Mouse (Mus musculus) intestine, postnatal 0 days (tissue): ENCODE measurements around the gene Leng8. TPM values are rescaled to one million over a fixed set of nuclear protein-coding genes. Genes with fewer than 3 reads are reported as not detected.
A peak's percentile ranks its signal among the peaks of the same experiment; 100 is the strongest.
"Not testable (repeated sequence)": the region's sequence is repeated elsewhere in the genome, so short reads cannot be mapped to it uniquely, and the experiment has no call there.

Source experiments
- ATAC-seq: fragments of 200-750 bp; cut with Nextera tagmentation; 2 replicates; pipeline ENCODE4 v1.8.0; 2017; ENCODE audit warnings: mild to moderate bottlenecking, moderate TSS enrichment, moderate library complexity
- H3K27ac ChIP-seq: fragments of 300-500 bp; sonication (generic); 2 replicates; pipeline ENCODE4 v1.5.1; 2014; ENCODE audit warnings: mild to moderate bottlenecking, low read depth, low read length, moderate library complexity
- H3K27me3 ChIP-seq: fragments of 300-500 bp; sonication (generic); replicated peaks from 2 replicates; pipeline ENCODE4 v1.6.1; 2014; ENCODE audit warnings: low read length, mixed read lengths; ENCODE audit not compliant: control insufficient read depth, insufficient read depth
- H3K36me3 ChIP-seq: fragments of 300-500 bp; sonication (generic); 2 replicates; pipeline ENCODE4 v1.6.1; 2014; ENCODE audit warnings: mild to moderate bottlenecking, moderate library complexity; ENCODE audit not compliant: control insufficient read depth, insufficient read depth
- H3K4me1 ChIP-seq: fragments of 300-500 bp; sonication (generic); replicated peaks from 2 replicates; pipeline ENCODE4 v1.6.1; 2014; ENCODE audit warnings: antibody characterized with exemption, low read length, mixed read lengths; ENCODE audit not compliant: control insufficient read depth, insufficient read depth
- H3K4me2 ChIP-seq: fragments of 300-500 bp; sonication (generic); replicated peaks from 2 replicates; pipeline ENCODE4 v1.6.1; 2014; ENCODE audit warnings: low read depth, mild to moderate bottlenecking, moderate library complexity
- H3K4me3 ChIP-seq: fragments of 300-500 bp; sonication (generic); 2 replicates; pipeline ENCODE4 v1.5.1; 2014; ENCODE audit warnings: low read depth, low read length
- H3K9ac ChIP-seq: fragments of 300-500 bp; sonication (generic); 2 replicates; pipeline ENCODE4 v1.6.1; 2014; ENCODE audit warnings: mild to moderate bottlenecking, low read depth, low read length
- H3K9me3 ChIP-seq: fragments of 300-500 bp; sonication (generic); 2 replicates; pipeline ENCODE4 v1.6.1; 2016; ENCODE audit warnings: mixed run types; ENCODE audit not compliant: control insufficient read depth
- CTCF ChIP-seq: sonication (generic); IDR thresholded peaks from 2 replicates; pipeline ENCODE4 v1.5.1; 2016; ENCODE audit warnings: low read depth, mild to moderate bottlenecking, control low read depth, antibody characterized with exemption, moderate library complexity
- WGBS: fragments of 180-500 bp; shearing (Covaris S2); extraction: QIAGEN DNeasy Blood & Tissue Kit; methylation state at CpG from one replicate; pipeline ENCODE4 v1.1.7; 2014; 5-methylcytosine and 5-hydroxymethylcytosine counted together
- polyA plus RNA-seq: library from polyadenylated mRNA; unstranded; fragments of >200 nt; fragmentation: Nextera tagmentation; extraction: Ambion mirVana; gene quantifications from 2 replicates; pipeline ENCODE4 v1.2.1, GENCODE M21; 2015

Leng8 gene
- polyA plus RNA-seq, 1 experiment from 2014 or later: 13.8 TPM

GRCm38 (mm10) chr7:4161596-4161995, 24.8 kb downstream of the Leng8 start:
- ATAC-seq, H3K9ac ChIP-seq, H3K36me3 ChIP-seq, H3K4me2 ChIP-seq, H3K4me3 ChIP-seq, H3K27ac ChIP-seq, H3K27me3 ChIP-seq, H3K9me3 ChIP-seq, H3K4me1 ChIP-seq: not testable (repeated sequence)
- 96% methylated on average over 4 of the region's 4 CpGs for WGBS
- peak; percentile 33; the same call in 1 of the 2 replicates for TF ChIP-seq CTCF

- Histone ChIP-seq H3K36me3 (no peaks in the 10 kb centered on the region), H3K27me3 (no peaks in the 10 kb centered on the region), H3K9me3 (no peaks in the 10 kb centered on the region), H3K4me3 (peak overlapping the region; percentile 71), H3K4me2 (peak overlapping the region; percentile 77), H3K4me1 (no peaks in the 10 kb centered on the region; the same call in 1 of the 2 replicates), H3K9ac (peak overlapping the region; percentile 72), H3K27ac (peak overlapping the region; percentile 96)
- ATAC-seq: peak; percentile 55
- TF ChIP-seq CTCF: no peak
- WGBS: under 1% methylated on average over 11 of the region's 11 CpGs
These were observed 26.8 kb downstream of the Leng8 start for GRCm38 (mm10) chr7:4163571-4164072.

GRCm38 (mm10) chr7:4164090-4164910, 27.5 kb downstream of the Leng8 start, which contains the start of gene Cdc42ep5:
Cdc42ep5 (minus strand) TSS chr7:4164860.
- WGBS: under 1% methylated on average over 19 of the region's 20 CpGs
- peak within 1 kb of the TSS; percentile 72 for H3K9ac ChIP-seq
- no peaks in the 10 kb centered on the region; the same call in 1 of the 2 replicates for H3K4me1 ChIP-seq
- H3K4me2 ChIP-seq: peak within 1 kb of the TSS; percentile 77
- peak within 1 kb of the TSS; percentile 96 for H3K27ac ChIP-seq
- no peak for TF ChIP-seq CTCF
- H3K27me3 ChIP-seq: no peaks in the 10 kb centered on the region
- no peaks in the 10 kb centered on the region for H3K36me3 ChIP-seq
- peak within 1 kb of the TSS; percentile 71 for H3K4me3 ChIP-seq
- no peaks in the 10 kb centered on the region for H3K9me3 ChIP-seq
- ATAC-seq: peak; percentile 69

- no peaks in the 10 kb centered on the region for H3K36me3 ChIP-seq
- H3K4me1 ChIP-seq: no peaks in the 10 kb centered on the region; the same call in 1 of the 2 replicates
- no peaks in the 10 kb centered on the region for H3K9me3 ChIP-seq
- WGBS: 7% methylated on average over 3 of the region's 3 CpGs
- no peak for TF ChIP-seq CTCF
- H3K4me2 ChIP-seq: peak overlapping the region; percentile 77
- peak overlapping the region; percentile 96 for H3K27ac ChIP-seq
- peak overlapping the region; percentile 71 for H3K4me3 ChIP-seq
- no peaks in the 10 kb centered on the region for H3K27me3 ChIP-seq
- peak; percentile 58 for ATAC-seq
- peak overlapping the region; percentile 40; the same call in 1 of the 2 replicates for H3K9ac ChIP-seq
These were observed 28.4 kb downstream of the Leng8 start for GRCm38 (mm10) chr7:4165286-4165685.

GRCm38 (mm10) chr7:4167098-4167497, 30.3 kb downstream of the Leng8 start:
- Histone ChIP-seq H3K4me1 (no peaks in the 10 kb centered on the region; the same call in 1 of the 2 replicates), H3K9ac (no peak overlapping the region), H3K36me3 (no peaks in the 10 kb centered on the region), H3K27me3 (no peaks in the 10 kb centered on the region), H3K9me3 (no peaks in the 10 kb centered on the region), H3K4me3 (no peak overlapping the region), H3K4me2 (0 out of 2 replicates have a peak overlapping the region, but pooled peaks have one; percentile 0), H3K27ac (peak overlapping the region; percentile 76)
- peak; percentile 24 for ATAC-seq
- TF ChIP-seq CTCF: no peak

GRCm38 (mm10) chr7:4170193-4170938, 33.5 kb downstream of the Leng8 start:
- no peak for TF ChIP-seq CTCF
- Histone ChIP-seq H3K4me2 (no peak overlapping the region), H3K36me3 (no peaks in the 10 kb centered on the region), H3K9ac (no peak overlapping the region), H3K9me3 (no peaks in the 10 kb centered on the region), H3K27me3 (no peaks in the 10 kb centered on the region), H3K4me3 (no peak overlapping the region), H3K4me1 (no peaks in the 10 kb centered on the region), H3K27ac (peak overlapping the region; percentile 70)
- 38% methylated on average over 6 of the region's 6 CpGs for WGBS
- ATAC-seq: peak; percentile 81
